Mouse (Mus musculus) common myeloid progenitor, adult 5-6 weeks (primary cell): ENCODE data around the gene Med23. TPM values are rescaled to one million over a fixed set of nuclear protein-coding genes. Genes with fewer than 3 reads are reported as not detected.

Experiments used
- ATAC-seq: replicated peaks from 2 replicates; pipeline ENCODE4 v1.8.0; 2016; ENCODE audit warnings: low read depth, mild to moderate bottlenecking, moderate TSS enrichment, inconsistent platforms; ENCODE audit not compliant: poor library complexity, severe bottlenecking
- total RNA-seq: library from RNA; stranded (forward); fragments of 200-1000, 187-1606 nt; gene quantifications from 2 replicates; pipeline ENCODE4 v1.2.3, GENCODE M21; 2017

Med23 gene
- 27.5 and 31.1 TPM in 2 replicates for total RNA-seq

GRCm38 (mm10) chr10:24869760-24870290, at the start of gene Med23:
Gene Med23 (plus strand): TSS chr10:24869986.
- peak; percentile 100 for ATAC-seq

GRCm38 (mm10) chr10:24821990-24822676, 47.7 kb upstream of the Med23 start:
- no peak for ATAC-seq

GRCm38 (mm10) chr10:24822842-24823241, 46.9 kb upstream of the Med23 start:
- ATAC-seq = no peak

- peak; percentile 45 for ATAC-seq
These were observed 46.5 kb upstream of the Med23 start for GRCm38 (mm10) chr10:24823265-24823664.

GRCm38 (mm10) chr10:24823697-24824535, 45.9 kb upstream of the Med23 start:
- peak; percentile 93 for ATAC-seq

GRCm38 (mm10) chr10:24824621-24825020, 45.2 kb upstream of the Med23 start:
- no peak for ATAC-seq

- no peak for ATAC-seq
These were observed 44.2 kb upstream of the Med23 start for GRCm38 (mm10) chr10:24825456-24826081.

- ATAC-seq = no peak
These were observed 43.7 kb upstream of the Med23 start for GRCm38 (mm10) chr10:24826130-24826529.

GRCm38 (mm10) chr10:24828136-24828535, 41.6 kb upstream of the Med23 start:
- ATAC-seq = no peak

- peak; percentile 63 for ATAC-seq
These were observed 39.3 kb upstream of the Med23 start for GRCm38 (mm10) chr10:24830448-24830847.

- ATAC-seq = peak; percentile 56
These were observed 38.2 kb upstream of the Med23 start for GRCm38 (mm10) chr10:24831377-24832095.

GRCm38 (mm10) chr10:24832306-24832705, 37.5 kb upstream of the Med23 start:
- ATAC-seq = no peak

GRCm38 (mm10) chr10:24834634-24835371, 35.0 kb upstream of the Med23 start:
- no peak for ATAC-seq

GRCm38 (mm10) chr10:24835702-24836342, 34.0 kb upstream of the Med23 start:
- ATAC-seq = no peak

- ATAC-seq = no peak
These were observed 33.3 kb upstream of the Med23 start for GRCm38 (mm10) chr10:24836366-24837038.

GRCm38 (mm10) chr10:24840795-24841194, 29.0 kb upstream of the Med23 start:
- no peak for ATAC-seq

GRCm38 (mm10) chr10:24841998-24842397, 27.8 kb upstream of the Med23 start:
- no peak for ATAC-seq

GRCm38 (mm10) chr10:24842676-24843075, 27.1 kb upstream of the Med23 start, which contains the start of gene Enpp3:
Gene Enpp3 (minus strand): TSS chr10:24842823.
- no peak for ATAC-seq
